Mouse (Mus musculus) neural tube, embryonic 14.5 days (tissue): ENCODE data around the gene Gas7. TPM values are rescaled to one million over a fixed set of nuclear protein-coding genes. Genes with fewer than 3 reads are reported as not detected.

ENCODE experiments used
- ATAC-seq: fragments of 200-750 bp; cut with Nextera tagmentation; 2 replicates; pipeline ENCODE4 v1.8.0; 2017; ENCODE audit warnings: low read depth, mild to moderate bottlenecking, moderate TSS enrichment, moderate library complexity
- H3K27ac ChIP-seq: fragments of 300-500 bp; sonication (generic); 2 replicates; pipeline ENCODE4 v1.5.1; 2014; ENCODE audit warnings: low read depth, mild to moderate bottlenecking, control low read depth, low read length, moderate library complexity, mixed read lengths
- H3K27me3 ChIP-seq: fragments of 300-500 bp; sonication (generic); 2 replicates; pipeline ENCODE4 v1.6.1; 2014; ENCODE audit warnings: low read length; ENCODE audit not compliant: control insufficient read depth, insufficient read depth
- H3K36me3 ChIP-seq: fragments of 300-500 bp; sonication (generic); 2 replicates; pipeline ENCODE4 v1.6.1; 2014; ENCODE audit warnings: low read length, mixed read lengths; ENCODE audit not compliant: control insufficient read depth, insufficient read depth
- H3K4me1 ChIP-seq: fragments of 300-500 bp; sonication (generic); 2 replicates; pipeline ENCODE4 v1.6.1; 2014; ENCODE audit warnings: low read length; ENCODE audit not compliant: control insufficient read depth, insufficient read depth
- H3K4me2 ChIP-seq: fragments of 300-500 bp; sonication (generic); 2 replicates; pipeline ENCODE4 v1.6.1; 2014; ENCODE audit warnings: mild to moderate bottlenecking, low read depth, low read length, control low read depth
- H3K4me3 ChIP-seq: fragments of 300-500 bp; sonication (generic); 2 replicates; pipeline ENCODE4 v1.5.1; 2014; ENCODE audit warnings: low read depth, low read length, control low read depth, mixed read lengths
- H3K9ac ChIP-seq: fragments of 300-500 bp; sonication (generic); replicated peaks from 2 replicates; pipeline ENCODE4 v1.6.1; 2014; ENCODE audit warnings: low read depth, mild to moderate bottlenecking, control low read depth, low read length, mixed read lengths
- H3K9me3 ChIP-seq: fragments of 300-500 bp; sonication (generic); 2 replicates; pipeline ENCODE4 v1.6.1; 2016; ENCODE audit warnings: low read length; ENCODE audit not compliant: control insufficient read depth
- WGBS: fragments of 180-500 bp; shearing (Covaris S2); extraction: QIAGEN DNeasy Blood & Tissue Kit; methylation state at CpG from one replicate; pipeline ENCODE4 v1.1.7; 2014; 5-methylcytosine and 5-hydroxymethylcytosine counted together
- polyA plus RNA-seq: library from polyadenylated mRNA; unstranded; fragments of >200 nt; fragmentation: Nextera tagmentation; extraction: Ambion mirVana; gene quantifications from 2 replicates; pipeline ENCODE4 v1.2.1, GENCODE M21; 2014

Gas7 gene
- polyA plus RNA-seq, 1 experiment from 2014 or later = 22.1 TPM

DNA sequence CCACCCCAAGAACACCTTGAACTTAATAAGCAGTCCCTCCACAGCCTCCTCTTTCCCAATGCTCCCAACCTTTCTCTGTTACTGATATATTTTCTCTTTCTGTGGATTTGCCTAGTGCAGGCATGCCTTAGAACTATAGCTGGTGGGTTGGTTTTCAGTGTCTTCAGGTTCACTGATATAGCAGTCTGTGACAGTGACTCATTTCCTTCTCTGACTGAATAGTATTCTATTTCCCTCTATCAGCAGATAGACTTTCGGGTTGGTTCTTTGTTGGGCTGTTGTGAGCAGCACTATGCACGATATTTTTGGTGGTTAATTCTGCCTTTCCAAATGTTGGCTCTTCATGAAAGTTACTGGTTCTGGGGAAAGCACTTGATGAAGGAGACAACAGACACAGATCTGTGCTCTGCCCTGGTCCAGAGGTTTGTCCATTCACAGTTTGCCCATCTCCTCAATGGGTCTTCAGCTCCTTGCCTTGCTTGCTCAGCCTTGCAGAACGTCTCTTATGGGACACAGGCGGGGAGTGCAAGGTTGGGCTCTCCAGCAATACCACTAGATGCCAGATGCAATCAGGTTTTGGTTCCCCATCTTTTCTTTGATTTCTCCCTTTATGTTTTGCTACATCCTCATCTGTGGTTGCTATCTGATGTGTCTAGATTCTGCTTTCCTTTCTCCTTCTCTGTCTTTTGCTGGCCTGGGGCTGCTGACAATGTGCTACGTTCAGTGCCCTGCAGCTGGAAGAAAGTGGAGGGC is 25.1 kb downstream of the Gas7 start:
- H3K27me3 ChIP-seq = no peaks in the 10 kb centered on the region
- no peaks in the 10 kb centered on the region for H3K9me3 ChIP-seq
- H3K9ac ChIP-seq = no peak overlapping the region
- 88% methylated on average over 5 of the region's 5 CpGs for WGBS
- no peaks in the 10 kb centered on the region for H3K4me1 ChIP-seq
- H3K4me3 ChIP-seq = no peak overlapping the region
- no peaks in the 10 kb centered on the region for H3K36me3 ChIP-seq
- no peak overlapping the region for H3K27ac ChIP-seq
- no peak overlapping the region for H3K4me2 ChIP-seq
- ATAC-seq = no peak

DNA sequence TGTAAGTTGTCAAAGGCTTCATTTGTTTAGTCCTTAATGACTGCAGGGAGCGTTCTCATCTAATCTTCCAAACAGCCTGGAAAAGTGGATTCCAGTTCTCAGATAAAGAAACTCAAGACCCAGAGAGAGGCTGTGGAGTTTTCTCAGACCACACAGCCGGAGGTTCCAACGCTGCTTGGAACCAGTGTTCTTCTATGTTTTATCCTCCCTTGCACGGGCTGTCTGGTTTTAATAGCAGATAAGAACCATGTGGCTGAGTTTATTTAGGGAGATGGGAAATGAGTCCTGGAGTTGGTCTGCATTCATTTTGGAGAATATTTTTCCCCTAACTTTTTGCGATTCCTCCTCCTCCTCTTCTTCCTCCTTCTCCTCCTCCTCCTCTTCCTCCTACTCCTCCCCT is 26.5 kb downstream of the Gas7 start:
- H3K9me3 ChIP-seq = no peaks in the 10 kb centered on the region
- H3K27me3 ChIP-seq = no peaks in the 10 kb centered on the region
- no peak for ATAC-seq
- H3K4me2 ChIP-seq = no peak overlapping the region
- no peak overlapping the region for H3K27ac ChIP-seq
- no peak overlapping the region for H3K9ac ChIP-seq
- H3K4me1 ChIP-seq = no peaks in the 10 kb centered on the region
- no peak overlapping the region for H3K4me3 ChIP-seq
- H3K36me3 ChIP-seq = no peaks in the 10 kb centered on the region
- 87% methylated on average over 5 of the region's 5 CpGs for WGBS

DNA sequence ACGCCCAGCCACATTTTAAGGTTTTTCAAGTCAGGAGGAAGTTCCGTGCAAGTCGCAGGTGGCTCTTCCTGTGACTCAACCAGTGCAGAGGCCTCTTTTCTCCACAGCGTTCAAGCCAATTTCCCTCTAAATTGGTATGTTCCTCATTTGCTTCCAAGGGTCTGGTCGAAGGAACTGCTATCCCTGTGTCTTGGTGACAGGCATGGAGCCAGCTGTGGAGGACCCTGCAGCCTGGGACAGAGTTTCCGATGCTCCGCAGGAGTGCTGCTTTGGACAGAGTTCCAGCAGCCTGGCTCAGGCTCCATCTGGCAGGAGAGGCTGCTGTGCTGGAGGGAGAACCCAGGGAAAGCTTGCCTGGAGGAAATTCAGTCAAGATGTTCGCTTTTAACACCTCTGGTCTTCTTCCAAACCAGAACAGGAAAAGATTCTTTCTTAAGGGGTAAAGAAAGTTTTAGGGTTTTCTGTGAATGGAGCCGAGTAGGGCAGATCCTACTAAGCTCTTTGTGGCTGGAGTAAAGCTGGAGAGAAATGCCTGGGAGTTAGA is 27.1 kb downstream of the Gas7 start:
- 79% methylated on average over 9 of the region's 9 CpGs for WGBS
- H3K4me1 ChIP-seq = no peaks in the 10 kb centered on the region
- no peaks in the 10 kb centered on the region for H3K36me3 ChIP-seq
- H3K27ac ChIP-seq = no peak overlapping the region
- H3K4me3 ChIP-seq = no peak overlapping the region
- no peak overlapping the region for H3K4me2 ChIP-seq
- no peak for ATAC-seq
- no peak overlapping the region for H3K9ac ChIP-seq
- no peaks in the 10 kb centered on the region for H3K27me3 ChIP-seq
- H3K9me3 ChIP-seq = no peaks in the 10 kb centered on the region

DNA sequence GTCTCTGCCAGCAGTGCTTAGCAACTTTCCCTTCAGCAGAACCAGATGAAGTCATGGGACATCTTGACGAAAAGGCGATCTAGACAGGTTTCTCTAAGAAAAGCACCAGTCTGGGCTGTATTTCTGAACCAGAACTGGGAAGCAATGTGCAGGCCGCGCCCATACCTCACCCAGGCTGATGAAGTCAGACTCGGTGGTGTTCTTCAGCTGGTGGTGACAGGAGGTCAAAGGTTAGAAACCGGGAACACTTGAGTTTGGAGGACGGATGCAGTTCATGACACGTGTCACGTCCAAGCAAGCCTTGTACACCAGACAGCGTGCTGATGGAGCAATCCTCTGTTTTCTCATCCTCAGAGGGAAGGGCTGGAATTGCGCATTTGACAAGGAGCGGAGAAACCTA is 32.9 kb downstream of the Gas7 start:
- H3K9me3 ChIP-seq = no peaks in the 10 kb centered on the region
- no peak for ATAC-seq
- no peaks in the 10 kb centered on the region for H3K36me3 ChIP-seq
- H3K27me3 ChIP-seq = no peaks in the 10 kb centered on the region
- no peak overlapping the region for H3K9ac ChIP-seq
- H3K27ac ChIP-seq = no peak overlapping the region
- no peak overlapping the region for H3K4me3 ChIP-seq
- WGBS = 89% methylated on average over 12 of the region's 12 CpGs
- H3K4me1 ChIP-seq = no peaks in the 10 kb centered on the region
- H3K4me2 ChIP-seq = no peak overlapping the region

DNA sequence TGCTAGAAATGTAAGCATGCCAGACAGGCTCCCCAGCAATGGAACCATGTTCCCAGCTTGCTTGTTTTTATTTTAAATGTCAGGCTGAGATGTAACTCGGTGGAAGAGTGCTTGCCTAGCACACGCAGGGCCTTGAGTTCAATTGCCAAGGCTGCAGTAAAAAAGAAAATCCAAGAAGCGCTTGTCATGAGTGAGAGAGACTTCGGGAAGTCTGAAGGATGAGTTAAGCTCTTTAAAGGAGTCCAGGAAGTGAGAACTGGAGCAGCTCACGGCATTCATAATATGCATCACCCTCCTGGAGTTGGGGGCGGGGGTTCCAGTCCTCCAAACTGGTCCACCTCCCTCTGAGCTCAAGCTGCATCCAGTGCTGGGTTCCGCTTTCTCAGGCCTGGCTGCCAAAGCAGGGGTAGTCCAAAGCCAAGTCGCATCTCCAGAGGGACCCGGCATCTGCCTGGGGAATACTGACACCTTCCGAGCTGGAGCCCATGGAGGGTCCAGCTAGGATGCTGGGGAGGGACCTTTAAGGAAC is 34.5 kb downstream of the Gas7 start:
- no peak overlapping the region for H3K4me2 ChIP-seq
- H3K36me3 ChIP-seq = no peaks in the 10 kb centered on the region
- H3K27ac ChIP-seq = no peak overlapping the region
- no peak overlapping the region for H3K9ac ChIP-seq
- H3K4me1 ChIP-seq = no peaks in the 10 kb centered on the region
- H3K4me3 ChIP-seq = no peak overlapping the region
- no peaks in the 10 kb centered on the region for H3K27me3 ChIP-seq
- no peaks in the 10 kb centered on the region for H3K9me3 ChIP-seq
- no peak for ATAC-seq
- 76% methylated on average over 10 of the region's 10 CpGs for WGBS

DNA sequence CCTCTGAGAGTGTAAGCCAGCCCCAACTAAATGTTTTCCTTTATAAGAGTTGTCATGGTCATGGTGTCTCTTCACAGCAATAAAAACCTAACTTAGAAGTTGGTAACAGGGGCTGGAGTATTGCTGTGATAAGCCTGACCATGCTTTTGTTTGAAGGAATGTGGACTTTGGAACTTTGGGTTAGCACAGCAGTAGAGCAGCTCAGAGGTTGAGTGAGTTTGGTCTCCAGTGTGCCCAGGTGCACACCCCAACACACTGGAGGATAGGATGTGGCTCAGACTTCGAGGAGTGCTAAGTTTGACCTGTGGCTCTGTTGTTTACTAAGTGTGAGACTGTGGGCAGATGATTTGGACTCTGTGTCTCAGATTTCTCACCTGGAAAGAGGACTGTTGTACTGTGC is 41.6 kb downstream of the Gas7 start:
- Histone ChIP-seq H3K36me3 (no peaks in the 10 kb centered on the region), H3K9ac (no peak overlapping the region), H3K4me1 (no peaks in the 10 kb centered on the region), H3K4me3 (no peak overlapping the region), H3K4me2 (no peak overlapping the region), H3K9me3 (no peaks in the 10 kb centered on the region), H3K27ac (no peak overlapping the region), H3K27me3 (no peaks in the 10 kb centered on the region)
- ATAC-seq = no peak
- WGBS = 86% methylated on average over 1 of the region's 1 CpGs

DNA sequence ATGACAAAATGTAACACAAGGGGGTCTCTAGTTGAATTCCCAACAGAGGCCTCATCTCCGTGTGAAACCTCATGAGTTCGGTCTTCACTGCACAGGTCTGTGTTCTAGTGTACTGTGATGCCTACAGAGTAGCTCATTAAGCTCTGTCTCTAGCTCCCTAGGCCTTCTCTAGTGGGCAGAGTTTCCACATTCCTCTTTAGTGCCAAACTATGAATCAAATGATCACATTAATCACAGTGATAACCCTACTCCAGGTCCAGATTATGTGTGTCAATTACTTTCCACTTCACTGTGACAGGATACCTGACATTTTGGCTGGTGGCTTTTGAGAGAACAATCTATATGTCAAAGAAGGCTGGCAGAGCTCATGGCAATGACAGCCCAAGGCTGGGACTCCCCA is 44.9 kb downstream of the Gas7 start:
- 94% methylated on average over 2 of the region's 2 CpGs for WGBS
- H3K4me3 ChIP-seq = no peak overlapping the region
- H3K9ac ChIP-seq = no peak overlapping the region
- H3K27me3 ChIP-seq = no peaks in the 10 kb centered on the region
- H3K4me1 ChIP-seq = no peaks in the 10 kb centered on the region
- H3K4me2 ChIP-seq = no peak overlapping the region
- no peaks in the 10 kb centered on the region for H3K9me3 ChIP-seq
- no peaks in the 10 kb centered on the region for H3K36me3 ChIP-seq
- ATAC-seq = no peak
- no peak overlapping the region for H3K27ac ChIP-seq

DNA sequence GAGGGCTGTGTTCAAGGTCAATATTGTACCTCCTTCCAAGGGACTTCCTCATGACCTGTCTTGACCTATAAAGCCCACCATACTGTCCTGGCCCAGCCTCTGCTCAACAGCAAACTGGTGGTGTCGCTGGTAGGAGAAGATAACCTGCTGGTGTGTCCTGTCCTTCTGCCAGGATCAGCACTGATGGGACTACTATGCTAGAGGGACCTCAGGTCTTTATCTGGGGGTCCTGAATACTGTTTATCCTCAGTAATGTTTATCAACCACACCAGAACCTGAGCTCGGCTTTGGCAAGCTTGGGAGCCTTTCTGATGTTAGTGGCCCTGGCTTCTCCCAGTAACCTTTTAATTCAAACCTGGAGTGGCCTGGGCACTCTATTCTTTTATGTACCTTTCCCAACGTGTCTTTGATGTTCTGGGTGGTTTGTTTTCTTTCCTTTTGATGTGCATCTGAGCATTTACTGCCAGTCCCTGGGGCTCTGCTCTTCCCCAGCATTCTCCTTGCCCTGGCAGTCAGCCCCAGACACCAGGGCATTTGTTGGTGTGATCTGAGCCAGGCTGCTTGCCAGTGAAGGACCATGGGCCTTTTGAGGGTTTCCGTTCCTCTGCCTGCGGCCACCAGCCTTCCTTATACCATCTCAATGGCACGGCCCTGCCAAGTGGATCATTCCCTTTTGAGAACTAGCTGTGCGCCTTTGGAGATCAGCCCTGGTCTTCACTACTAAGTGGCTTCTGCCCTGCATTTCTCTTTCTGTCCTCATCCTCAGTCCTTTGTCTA is 46.4 kb downstream of the Gas7 start:
- no peak overlapping the region for H3K4me2 ChIP-seq
- H3K27ac ChIP-seq = no peak overlapping the region
- no peak for ATAC-seq
- H3K36me3 ChIP-seq = no peaks in the 10 kb centered on the region
- no peak overlapping the region for H3K4me3 ChIP-seq
- H3K9ac ChIP-seq = no peak overlapping the region
- H3K9me3 ChIP-seq = no peaks in the 10 kb centered on the region
- no peaks in the 10 kb centered on the region for H3K27me3 ChIP-seq
- WGBS = 77% methylated on average over 7 of the region's 7 CpGs
- H3K4me1 ChIP-seq = no peaks in the 10 kb centered on the region
